Mouse (Mus musculus): ENCODE data around the gene Gsta4.
"Not testable (repeated sequence)": the region's sequence is repeated elsewhere in the genome, so short reads cannot be mapped to it uniquely, and the experiment has no call there.

Gsta4 gene

GRCm38 (mm10) chr9:78182474-78182873 lies at the start of gene Gsta4:
Gene Gsta4 (plus strand): TSS chr9:78182774.
- not testable (repeated sequence) for DNase-seq (ENCODE audit: low read depth in 1 of 2, low spot score in 2 of 2)

DNA sequence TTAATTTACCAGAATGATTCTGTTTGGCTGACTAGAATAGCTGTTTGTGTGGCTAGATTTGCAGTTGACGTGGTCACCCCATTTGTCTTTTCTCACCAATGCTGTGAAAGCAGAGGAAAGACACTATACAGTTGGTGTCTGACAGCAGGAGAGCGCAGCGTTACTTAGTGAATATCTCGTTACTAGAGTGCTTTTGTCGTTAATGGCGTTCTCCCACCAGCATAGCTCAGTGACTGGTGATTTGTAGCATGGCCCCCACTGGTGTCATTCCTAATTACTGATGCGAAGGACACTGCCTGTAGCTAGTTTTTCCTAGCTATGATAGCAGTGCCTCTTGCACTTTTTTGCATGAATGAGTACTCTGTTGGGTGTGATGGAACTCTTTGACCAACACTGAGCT lies 46.9 kb upstream of the Gsta4 start:
- DNase-seq (ENCODE audit: low read depth in 1 of 2, low spot score in 2 of 2) = no peak

GRCm38 (mm10) chr9:78138044-78138676 lies 44.4 kb upstream of the Gsta4 start:
- DNase-seq (ENCODE audit: low read depth in 1 of 2, low spot score in 2 of 2) = no peak

- no peak for DNase-seq (ENCODE audit: low read depth in 1 of 2, low spot score in 2 of 2)
Observed at GRCm38 (mm10) chr9:78139463-78139862, 43.1 kb upstream of the Gsta4 start.

DNA sequence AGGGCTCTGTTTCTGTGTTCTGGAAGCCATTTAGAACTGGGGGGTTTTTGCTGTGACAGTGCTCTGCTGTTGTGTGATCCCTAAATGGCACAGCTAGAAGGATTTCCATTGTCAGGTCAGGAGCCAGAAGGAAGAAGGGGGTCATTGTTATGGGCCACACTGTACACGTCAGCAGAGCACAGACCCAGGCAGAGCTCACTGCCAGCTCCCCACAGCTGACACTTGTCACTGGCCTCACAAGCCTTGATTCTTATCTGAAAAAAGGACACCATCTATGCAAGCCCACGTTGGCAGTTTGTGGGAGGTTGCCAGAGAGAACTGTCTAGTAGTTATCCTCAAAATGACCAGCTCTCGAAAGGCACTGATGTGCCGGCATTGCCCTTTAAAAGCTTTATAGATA lies 36.5 kb upstream of the Gsta4 start:
- no peak for DNase-seq (ENCODE audit: low read depth in 1 of 2, low spot score in 2 of 2)

DNA sequence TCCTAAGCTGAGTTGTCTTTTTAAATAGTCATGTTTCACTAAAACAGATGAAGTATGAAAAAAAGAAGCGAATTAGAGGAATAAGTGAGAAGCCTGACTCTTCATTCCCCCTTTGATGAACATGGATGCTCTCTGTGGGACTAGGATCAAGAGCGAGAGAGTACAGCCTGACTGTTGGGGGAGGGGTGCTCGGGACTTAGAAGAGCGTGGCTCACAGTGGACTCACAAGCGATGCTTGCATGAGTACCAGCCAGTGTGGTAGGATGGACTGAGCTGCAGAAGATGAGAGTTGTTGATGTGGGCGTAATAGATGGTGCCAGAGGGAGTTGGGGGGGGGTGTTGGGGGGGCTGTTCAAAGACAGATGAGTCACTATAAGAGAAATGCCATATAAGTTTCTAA lies 35.9 kb upstream of the Gsta4 start:
- no peak for DNase-seq (ENCODE audit: low read depth in 1 of 2, low spot score in 2 of 2)

DNA sequence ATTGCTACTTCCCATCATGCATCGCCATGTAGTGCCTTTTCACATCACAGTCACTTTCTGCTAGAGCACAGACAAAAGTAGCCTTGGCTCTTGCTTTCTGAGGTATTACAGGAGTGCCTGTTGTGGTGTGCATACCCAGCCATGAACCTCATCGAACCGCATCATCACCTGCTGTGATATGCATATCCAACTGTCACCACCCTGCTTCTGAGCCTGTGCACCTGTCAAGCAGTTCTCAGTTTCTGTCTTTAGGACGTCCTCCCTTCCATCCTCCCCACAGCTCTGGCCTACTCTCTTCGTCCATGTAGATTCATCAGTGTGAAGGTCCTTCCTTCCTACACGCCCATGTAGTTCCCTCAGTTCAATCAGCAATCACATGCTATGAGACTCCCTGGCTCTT lies 34.4 kb upstream of the Gsta4 start:
- no peak for DNase-seq (ENCODE audit: low read depth in 1 of 2, low spot score in 2 of 2)

- DNase-seq (ENCODE audit: low read depth in 1 of 2, low spot score in 2 of 2) = not testable (repeated sequence)
Observed at GRCm38 (mm10) chr9:78149770-78150169, 32.8 kb upstream of the Gsta4 start.

GRCm38 (mm10) chr9:78154211-78154977 lies 28.2 kb upstream of the Gsta4 start:
- DNase-seq (ENCODE audit: low read depth in 1 of 2, low spot score in 2 of 2) = no peak

- no peak for DNase-seq (ENCODE audit: low read depth in 1 of 2, low spot score in 2 of 2)
Observed at GRCm38 (mm10) chr9:78157221-78157620, 25.4 kb upstream of the Gsta4 start.

DNA sequence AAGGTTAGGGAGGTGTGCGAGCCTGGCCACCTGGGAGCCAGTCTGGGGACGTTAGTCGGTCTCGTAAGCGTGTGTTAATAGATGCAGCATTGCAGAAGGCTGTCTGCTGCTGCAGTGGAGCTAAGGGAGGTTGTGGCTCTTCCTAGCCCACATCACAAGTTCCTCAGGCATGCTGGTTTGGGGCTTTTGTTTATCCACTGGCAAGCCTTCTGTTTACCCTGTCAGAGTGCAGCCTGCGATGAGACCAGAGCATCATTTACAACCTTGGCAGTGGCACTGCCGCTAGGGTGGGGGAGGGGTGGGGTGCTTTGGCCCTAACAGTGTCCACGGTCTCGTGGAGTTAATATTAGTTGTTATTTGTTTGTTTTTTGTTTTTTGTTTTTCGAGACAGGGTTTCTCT lies 19.3 kb upstream of the Gsta4 start:
- DNase-seq (ENCODE audit: low read depth in 1 of 2, low spot score in 2 of 2) = no peak

DNA sequence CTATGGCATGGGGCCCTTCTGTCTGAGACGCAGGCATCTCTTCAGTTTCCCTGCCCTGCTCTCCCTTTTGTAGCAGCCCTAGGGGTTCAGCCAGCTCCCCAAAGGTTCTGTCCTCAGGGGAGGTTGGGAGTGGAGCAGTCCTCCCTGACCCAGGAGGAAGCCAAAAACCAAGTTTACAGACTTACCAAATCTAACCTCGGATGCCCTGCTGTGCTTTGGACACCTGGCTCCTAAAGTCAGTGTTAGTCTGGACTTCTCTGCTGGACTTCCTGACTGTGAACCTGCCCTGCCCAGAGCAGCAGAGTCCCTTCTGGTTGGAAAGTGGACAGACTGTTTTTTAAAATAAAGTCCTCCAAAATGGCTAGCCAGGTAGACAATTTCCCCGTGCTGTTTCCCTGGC lies 17.8 kb upstream of the Gsta4 start:
- DNase-seq (ENCODE audit: low read depth in 1 of 2, low spot score in 2 of 2) = no peak

DNA sequence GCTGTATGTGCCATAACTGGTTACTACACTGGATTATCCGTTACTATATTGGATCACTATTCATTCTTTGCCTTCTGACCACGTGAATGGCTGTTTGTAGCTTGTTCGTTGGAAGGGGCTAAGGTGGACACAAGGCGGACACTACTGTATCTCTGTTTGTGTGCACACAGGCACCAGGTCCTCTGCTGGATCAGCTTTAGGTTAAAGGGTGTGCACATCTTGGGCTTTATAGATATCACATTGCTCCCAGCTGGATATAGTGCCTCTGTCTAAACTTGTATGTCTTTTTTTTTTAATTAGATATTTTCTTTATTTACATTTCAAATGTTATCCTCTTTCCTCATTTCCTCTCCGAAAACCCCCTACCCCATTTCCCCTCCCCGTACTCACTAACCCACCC lies 17.1 kb upstream of the Gsta4 start:
- DNase-seq (ENCODE audit: low read depth in 1 of 2, low spot score in 2 of 2) = no peak

DNA sequence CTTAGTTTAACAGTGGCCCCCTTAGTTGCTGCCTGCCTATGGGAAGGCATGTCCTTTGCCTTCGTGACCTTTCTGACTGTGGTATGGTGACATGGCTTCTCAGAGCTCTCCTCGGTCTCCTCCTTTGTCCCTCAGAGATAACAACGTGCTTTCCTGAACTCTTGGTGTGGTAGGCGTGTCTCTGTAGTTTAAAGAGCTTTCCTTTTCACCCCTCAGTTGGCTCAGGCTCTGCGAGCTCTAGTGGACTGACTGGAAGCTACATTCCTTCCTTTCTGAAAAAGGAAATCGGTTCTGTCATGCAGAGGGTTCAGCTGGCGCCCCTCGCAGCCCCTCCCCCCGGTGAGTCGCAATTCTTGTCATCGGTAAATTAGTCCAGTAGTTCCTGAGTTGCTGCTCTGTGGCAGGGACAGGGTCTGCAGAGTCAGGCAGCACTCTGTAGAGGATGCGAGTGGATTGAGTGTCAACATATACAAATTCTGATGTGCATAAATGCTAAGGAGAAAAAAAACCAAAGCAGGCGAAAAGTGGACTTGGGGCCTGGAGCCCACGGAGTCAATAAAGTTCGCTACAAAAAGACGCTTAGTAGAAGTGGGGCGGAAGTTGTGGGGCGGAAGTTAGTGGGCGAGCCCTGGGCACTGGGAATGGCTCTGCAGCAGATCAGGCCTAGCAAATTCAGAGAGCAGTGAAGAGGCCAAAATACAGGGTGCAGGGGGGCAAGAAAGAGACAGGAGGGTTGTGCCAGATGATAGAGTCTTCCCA lies 15.7 kb upstream of the Gsta4 start:
- DNase-seq (ENCODE audit: low read depth in 1 of 2, low spot score in 2 of 2) = no peak

- no peak for DNase-seq (ENCODE audit: low read depth in 1 of 2, low spot score in 2 of 2)
Observed at GRCm38 (mm10) chr9:78167453-78167969, 15.1 kb upstream of the Gsta4 start.

DNA sequence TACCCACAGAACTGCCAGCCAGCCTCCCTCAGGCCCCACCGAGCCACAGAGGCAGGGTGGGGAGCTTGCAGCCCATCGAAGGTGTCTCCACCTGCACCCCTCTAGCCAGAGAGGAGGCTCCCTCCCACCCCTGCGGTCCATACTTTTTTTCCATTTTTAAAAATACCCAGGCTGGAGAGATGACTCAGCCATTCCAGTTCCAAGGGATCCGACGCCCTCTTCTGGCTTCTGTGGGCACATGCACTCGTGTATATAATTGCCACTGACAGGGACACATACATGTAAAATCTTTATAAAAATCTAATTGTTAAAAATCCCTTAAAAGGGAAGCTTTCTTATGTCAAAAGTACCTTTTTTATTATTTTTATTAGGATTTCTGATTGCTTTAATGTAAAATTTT lies 13.7 kb upstream of the Gsta4 start:
- DNase-seq (ENCODE audit: low read depth in 1 of 2, low spot score in 2 of 2) = no peak

- DNase-seq (ENCODE audit: low read depth in 1 of 2, low spot score in 2 of 2) = no peak
Observed at GRCm38 (mm10) chr9:78174016-78174415, 8.6 kb upstream of the Gsta4 start.

- not testable (repeated sequence) for DNase-seq (ENCODE audit: low read depth in 1 of 2, low spot score in 2 of 2)
Observed at GRCm38 (mm10) chr9:78174925-78175276, 7.7 kb upstream of the Gsta4 start.

DNA sequence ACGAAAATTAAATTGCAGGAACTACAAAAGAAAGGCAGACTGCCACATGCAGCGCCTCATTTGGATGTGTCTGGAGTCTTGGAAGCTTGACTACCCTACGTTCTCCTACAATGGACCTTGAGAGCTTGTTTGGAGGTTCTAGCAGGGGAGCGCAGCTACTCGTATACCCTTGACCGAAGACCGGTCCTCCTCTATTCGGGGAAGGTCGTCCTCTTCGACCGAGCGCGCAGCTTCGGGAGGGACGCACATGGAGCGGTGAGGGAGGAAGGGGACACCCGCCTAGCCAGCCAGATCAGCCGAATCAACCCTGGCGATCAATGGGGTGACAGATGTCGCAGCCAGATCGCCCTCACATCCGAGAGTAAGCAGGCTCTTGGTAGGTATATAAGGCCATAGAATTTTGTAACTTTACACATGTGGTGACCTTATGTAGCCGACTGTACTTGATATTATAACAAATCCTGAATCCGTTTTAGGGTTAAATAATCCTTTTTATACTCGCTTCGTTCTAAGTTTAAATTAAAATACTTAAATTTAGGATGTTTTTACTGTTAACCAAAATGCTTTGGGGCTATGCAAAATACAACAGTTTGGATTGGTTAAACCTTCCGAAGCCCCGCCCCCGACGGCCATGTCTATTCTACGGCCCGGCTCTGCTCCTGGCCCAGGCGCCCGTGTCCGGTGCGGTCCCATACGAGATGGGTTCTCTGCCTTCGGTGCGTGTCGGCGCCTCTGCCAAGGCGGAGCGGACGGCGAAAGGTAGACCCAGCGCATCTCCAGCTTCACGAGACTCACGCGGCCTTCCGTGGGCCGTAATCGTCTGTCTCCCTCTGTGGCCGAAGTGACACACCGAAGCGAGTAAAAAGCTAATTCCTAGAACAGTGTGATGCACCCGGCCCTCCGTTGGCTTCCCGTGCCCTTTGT lies 7.0 kb upstream of the Gsta4 start:
- DNase-seq (ENCODE audit: low read depth in 1 of 2, low spot score in 2 of 2) = peak; percentile 71 to 86

DNA sequence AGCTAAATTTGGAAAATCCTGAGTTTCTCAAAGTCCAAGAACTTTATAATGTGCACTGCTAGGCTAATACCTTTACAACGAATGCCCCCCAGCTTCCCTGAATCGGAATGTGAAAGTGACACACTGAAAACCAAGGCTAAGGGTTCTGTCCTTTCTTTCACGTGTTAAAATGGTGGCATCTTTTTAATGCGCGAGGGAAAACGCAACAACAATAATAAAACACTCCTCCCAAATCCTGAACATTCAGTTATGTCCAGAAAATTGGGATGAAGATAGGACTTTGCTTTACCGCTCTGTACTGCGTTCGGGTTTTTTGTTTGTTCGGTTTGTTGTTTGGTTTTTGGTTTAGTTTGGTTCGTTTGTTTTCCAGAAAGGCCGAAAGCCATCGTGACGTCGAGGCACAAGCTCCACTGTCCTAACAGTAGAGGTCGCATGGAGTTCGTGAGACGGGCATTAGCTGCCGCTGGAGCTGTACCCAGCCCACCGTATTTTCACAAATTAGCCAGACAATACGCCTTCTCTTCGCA lies 6.3 kb upstream of the Gsta4 start:
- DNase-seq (ENCODE audit: low read depth in 1 of 2, low spot score in 2 of 2) = peak in 1 of 2 experiments; percentile 31

GRCm38 (mm10) chr9:78176831-78177230 lies 5.7 kb upstream of the Gsta4 start:
- no peak for DNase-seq (ENCODE audit: low read depth in 1 of 2, low spot score in 2 of 2)

Measured in monocyte, adult 2 months (primary cell).